Mouse (Mus musculus): Measurements from ENCODE around the gene Isoc2a.
A peak's percentile ranks its signal among the peaks of the same experiment; 100 is the strongest.

Gene Isoc2a

DNA sequence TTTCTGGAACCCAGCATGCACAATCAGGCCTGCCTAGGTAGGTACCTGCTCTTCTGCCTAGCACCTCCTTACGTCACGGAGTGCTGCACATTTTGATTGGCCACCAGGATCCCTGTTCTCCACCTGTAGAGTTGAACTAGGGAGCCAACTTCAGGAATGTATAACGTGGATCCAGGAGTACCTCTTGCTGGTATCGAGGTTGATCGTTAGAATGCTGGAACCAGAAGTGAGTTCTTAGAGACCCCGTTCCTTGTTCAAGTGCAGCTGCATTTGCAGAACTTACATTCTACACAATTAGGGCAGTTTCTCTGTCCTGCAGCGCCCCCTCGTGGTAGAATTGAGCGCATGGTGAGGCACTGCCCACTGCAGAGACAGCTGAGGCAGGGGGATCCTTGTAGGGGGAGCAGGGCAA, 63.1 kb downstream of the Isoc2a start:
- DNase-seq (ENCODE audit: low read depth, low spot score) = peak; percentile 82

DNA sequence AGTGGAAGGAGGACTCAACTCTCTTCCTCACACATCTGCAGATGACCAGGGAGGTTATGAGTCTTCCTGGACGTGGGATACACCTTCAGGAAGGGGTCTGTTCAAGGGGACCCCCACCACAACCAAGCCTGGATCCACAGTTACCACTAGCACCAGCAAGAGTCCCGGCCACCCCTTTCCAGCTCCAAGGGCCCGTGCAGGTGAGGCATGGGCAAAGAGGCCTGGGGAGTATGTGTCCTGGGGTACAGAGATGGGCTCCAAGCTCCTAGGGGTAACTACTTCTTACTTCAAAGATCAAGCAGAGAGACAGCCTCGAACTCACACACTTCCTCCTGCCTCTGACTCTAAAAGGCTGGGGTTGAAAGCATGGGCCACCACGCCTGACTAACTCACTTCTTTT, 65.7 kb downstream of the Isoc2a start:
- DNase-seq (ENCODE audit: low read depth, low spot score) = no peak

DNA sequence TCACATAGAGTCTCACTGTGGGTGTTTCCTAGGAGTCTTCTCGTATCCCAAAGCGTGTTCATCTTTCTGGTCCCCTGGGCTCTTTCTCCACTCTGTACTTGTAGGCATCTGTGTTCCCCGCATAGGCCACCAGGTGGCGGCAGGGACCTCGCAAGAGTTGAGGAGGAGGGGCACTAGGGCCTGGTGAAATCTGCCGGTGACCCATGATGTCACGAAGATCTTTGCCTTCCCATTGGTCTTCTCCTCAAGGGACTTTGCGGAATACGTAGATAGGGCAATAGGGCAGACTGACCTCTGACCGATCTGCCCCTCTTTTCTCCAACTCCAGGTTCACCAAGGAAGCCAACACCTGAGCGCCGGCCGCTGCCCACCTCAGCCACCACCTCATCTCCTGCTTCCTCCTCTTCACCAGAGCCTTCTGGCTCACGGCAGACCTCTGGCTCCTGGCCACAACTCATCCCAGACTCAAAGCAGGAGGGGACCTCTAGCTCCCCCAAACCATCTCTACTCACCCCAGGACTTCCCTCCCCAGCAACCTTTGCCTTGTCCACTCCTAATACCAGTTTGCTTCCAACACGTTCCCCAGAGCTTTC, 66.4 kb downstream of the Isoc2a start:
- peak; percentile 93 for DNase-seq (ENCODE audit: low read depth, low spot score)

Data from mesoderm, embryonic 11.5 days (tissue).